Mouse (Mus musculus) ES-E14 (cell line): Measurements from ENCODE around the gene Ppp1r13b.

Experiments
- CHD2 ChIP-seq: IDR thresholded peaks from 2 replicates; pipeline ENCODE4 v1.6.1; 2014; ENCODE audit warnings: mild to moderate bottlenecking, low read depth, low read length, inconsistent platforms
- MAFK ChIP-seq: IDR thresholded peaks from 2 replicates; pipeline ENCODE4 v1.6.1; 2014; ENCODE audit warnings: mild to moderate bottlenecking, low read depth, low read length, inconsistent platforms; ENCODE audit not compliant: insufficient read depth

DNA sequence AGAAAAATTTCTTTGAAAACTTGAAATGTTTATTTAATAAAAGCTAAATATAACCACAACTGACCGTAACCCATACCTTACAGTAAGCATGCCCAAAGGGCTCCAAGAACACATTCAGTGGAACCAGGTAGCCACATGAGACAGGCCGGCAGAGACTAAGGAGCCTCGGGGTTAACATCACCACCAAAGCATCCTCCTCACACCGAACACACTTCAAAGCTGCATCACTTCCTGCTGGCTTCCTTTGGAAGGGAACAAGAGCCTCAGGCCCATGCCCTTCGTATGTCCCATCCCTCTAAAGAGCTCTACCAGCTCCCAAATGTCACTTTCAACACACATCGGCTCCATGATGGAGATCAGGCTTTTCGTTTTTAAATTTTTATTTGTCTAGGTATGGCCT, 5.4 kb downstream of the Ppp1r13b start:
- TF ChIP-seq CHD2 (no peak), MAFK (no peak)
